Mouse (Mus musculus) lung, postnatal 36 days (tissue): ENCODE measurements around the gene Iqca.

Source experiments
- DNase-seq: peaks from one replicate; pipeline ENCODE4 v3.0.0; 2022; ENCODE audit warnings: mixed read lengths

Gene Iqca

DNA sequence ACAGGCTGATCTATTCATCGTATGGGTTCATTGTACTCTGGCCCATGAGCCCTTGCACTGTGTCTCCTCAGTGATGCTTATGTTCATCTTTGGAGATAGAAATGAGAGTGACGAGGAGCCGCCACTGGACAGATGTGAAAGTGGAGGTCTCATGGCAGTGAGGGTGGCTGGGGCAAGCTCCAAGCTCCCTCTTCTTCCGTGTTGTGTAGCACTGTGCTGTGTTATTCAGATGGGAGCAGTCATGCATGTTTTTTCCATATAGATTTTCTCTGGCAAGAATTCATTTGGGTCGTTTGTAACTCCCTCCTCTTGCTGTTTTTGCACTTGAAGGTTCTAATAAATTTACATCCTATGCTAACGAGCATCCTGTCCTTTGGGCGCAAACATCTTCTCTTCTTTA, 21.2 kb downstream of the Iqca start:
- DNase-seq: no peak

- DNase-seq: no peak
Measured at GRCm38 (mm10) chr1:90124561-90124960, 28.6 kb downstream of the Iqca start.

DNA sequence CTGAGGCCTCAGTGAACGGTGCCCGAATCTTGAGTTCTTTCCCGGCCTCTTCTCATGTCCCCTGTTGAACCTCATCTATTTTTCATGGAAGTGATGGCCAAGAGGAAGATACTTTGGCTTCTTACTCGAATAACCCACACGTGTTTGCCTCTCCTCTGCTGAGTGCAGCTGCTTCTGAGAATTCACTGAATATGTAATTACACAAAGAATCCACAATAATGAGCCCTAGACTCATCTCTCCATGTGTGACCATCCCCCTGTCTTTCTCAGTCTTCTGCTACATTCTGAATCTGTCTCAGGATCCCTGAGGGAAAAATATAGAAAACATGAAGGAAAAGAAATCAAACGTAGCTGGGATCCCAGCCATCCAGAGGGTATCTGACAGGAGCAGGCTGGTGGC, 32.5 kb downstream of the Iqca start:
- no peak for DNase-seq

GRCm38 (mm10) chr1:90119214-90119613, 34.0 kb downstream of the Iqca start:
- no peak for DNase-seq

- DNase-seq: peak; percentile 53
Measured at GRCm38 (mm10) chr1:90117207-90117606, 36.0 kb downstream of the Iqca start.

GRCm38 (mm10) chr1:90114586-90114985, 38.6 kb downstream of the Iqca start:
- no peak for DNase-seq

GRCm38 (mm10) chr1:90113655-90114244, 39.5 kb downstream of the Iqca start:
- no peak for DNase-seq

- no peak for DNase-seq
Measured at GRCm38 (mm10) chr1:90112669-90113068, 40.5 kb downstream of the Iqca start.

DNA sequence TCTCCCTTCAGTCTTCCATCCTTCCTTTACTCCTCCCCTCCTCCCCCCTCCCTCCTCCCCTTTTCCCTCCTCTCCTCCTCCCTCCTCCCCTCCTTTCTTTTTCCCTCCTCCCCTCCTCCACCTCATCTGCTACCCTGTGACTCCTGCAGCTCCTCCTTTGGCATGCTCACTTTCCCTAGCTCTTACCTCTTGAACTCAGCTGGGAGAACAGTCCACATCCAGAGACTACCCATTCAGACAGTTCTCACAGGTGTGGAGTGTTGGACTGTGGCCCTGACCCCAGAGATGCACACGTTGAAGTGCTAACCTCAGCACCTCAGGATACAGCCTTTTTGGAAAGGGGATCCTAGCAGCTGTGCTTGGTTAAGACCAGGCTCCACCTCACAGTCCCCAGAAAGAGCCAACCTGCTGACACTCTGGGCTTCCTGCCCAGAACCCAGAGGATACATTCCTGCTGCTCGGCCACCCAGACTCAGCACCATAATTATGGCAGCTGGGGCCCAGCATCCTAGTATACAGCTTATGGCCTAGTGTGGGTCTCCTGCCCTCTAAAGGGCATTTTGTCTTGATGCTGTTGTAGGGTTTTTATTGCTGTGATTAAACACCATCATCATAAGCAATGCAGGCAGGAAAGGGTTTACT, 41.9 kb downstream of the Iqca start:
- DNase-seq: no peak

DNA sequence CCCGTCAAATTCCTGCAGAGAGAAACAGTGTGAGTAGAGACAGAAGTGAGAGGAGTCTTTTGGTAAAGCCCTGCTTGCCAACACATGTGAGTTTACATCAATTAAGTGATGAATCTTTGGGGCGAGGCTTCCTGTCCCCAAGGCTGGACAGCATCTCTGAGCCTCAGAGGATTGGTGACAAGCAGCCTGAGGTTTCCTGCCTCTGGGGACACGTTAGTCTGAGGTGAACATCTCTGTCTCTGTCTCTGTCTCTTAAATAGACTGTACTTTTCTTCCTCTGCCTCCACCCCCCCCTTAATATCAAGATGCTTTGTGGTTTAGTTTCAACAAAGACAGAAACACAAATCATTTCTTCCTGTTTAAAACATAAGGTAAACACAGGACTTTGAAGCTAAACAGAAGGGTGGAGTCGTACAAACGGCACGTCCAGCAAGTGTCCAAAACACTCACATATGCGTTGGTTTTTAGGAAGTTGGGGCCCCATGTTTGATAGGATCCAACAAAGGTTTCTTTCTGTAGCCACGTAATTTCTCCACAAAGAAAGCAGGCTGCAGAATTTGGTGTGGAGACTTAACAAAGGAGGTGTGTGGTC, 49.2 kb downstream of the Iqca start:
- peak; percentile 67 for DNase-seq

- DNase-seq: peak; percentile 56
Measured at GRCm38 (mm10) chr1:90100360-90101232, 52.6 kb downstream of the Iqca start.

- DNase-seq: no peak
Measured at GRCm38 (mm10) chr1:90092816-90093493, 60.2 kb downstream of the Iqca start.

- no peak for DNase-seq
Measured at GRCm38 (mm10) chr1:90088192-90088990, 64.8 kb downstream of the Iqca start.

GRCm38 (mm10) chr1:90086461-90086860, 66.7 kb downstream of the Iqca start:
- DNase-seq: no peak

GRCm38 (mm10) chr1:90085526-90086157, 67.6 kb downstream of the Iqca start:
- no peak for DNase-seq

- no peak for DNase-seq
Measured at GRCm38 (mm10) chr1:90076291-90076690, 76.9 kb downstream of the Iqca start.

- no peak for DNase-seq
Measured at GRCm38 (mm10) chr1:90074779-90075178, 78.4 kb downstream of the Iqca start.

GRCm38 (mm10) chr1:90071812-90072580, 81.2 kb downstream of the Iqca start:
- DNase-seq: no peak

GRCm38 (mm10) chr1:90060599-90060998, 92.6 kb downstream of the Iqca start:
- peak; percentile 83 for DNase-seq

DNA sequence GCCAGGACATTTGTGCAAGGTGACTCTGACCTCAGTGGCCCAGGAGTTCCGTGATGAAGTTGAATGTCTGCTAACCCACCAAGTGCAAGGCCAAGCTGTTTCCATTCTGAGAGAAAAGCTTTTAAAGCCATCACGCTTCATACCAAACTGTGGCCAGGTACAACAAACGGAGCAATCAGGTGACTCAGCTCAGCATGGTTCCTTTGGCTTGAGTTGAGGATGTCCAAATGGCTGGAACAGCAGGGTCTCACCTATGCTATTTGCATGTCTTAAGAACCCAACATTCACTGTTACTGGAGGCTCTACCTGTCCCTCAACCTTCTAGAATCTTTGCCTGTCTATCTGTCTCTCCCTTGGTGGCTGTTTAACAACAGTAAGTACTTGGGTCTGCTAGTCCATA, 93.1 kb downstream of the Iqca start:
- DNase-seq: no peak

DNA sequence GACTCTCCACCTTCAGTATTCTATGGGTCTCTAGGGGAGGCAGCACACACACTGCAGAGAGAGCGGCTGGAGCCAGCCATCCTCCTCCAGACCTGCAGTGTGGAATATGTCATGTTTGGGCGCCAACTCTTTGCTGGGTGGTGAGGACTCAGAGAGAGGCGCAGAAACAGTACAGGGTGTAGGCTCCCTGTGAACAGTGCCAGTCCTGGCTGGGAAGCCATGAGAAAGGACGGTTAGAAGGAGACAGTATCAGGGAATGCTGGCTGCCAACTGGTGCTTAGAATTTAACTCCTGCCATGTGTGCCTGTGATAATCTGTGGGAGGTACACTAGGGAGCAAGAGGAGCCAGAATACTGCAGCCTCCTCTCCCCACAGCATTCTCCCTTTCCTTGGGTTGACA, 98.2 kb downstream of the Iqca start:
- no peak for DNase-seq
